Mouse (Mus musculus) olfactory bulb, adult 2 months (tissue): ENCODE results near the gene BC005561.

ENCODE experiments used
- CTCF ChIP-seq: fragments of 200-500 bp; IDR thresholded peaks from 2 replicates; pipeline ENCODE4 v1.5.1; 2012; ENCODE audit warnings: low read depth, mild to moderate bottlenecking, low read length, moderate library complexity; ENCODE audit not compliant: insufficient read depth
- POLR2A ChIP-seq: fragments of 200-500 bp; IDR thresholded peaks from 2 replicates; pipeline ENCODE4 v1.6.1; 2012; ENCODE audit warnings: mild to moderate bottlenecking, low read depth, low read length, moderate library complexity; ENCODE audit not compliant: insufficient read depth

GRCm38 (mm10) chr5:104468586-104468985 lies 39.6 kb upstream of the BC005561 start:
- TF ChIP-seq CTCF (no peak), POLR2A (no peak)
